Mouse (Mus musculus): ENCODE measurements around the gene Sergef. TPM values are rescaled to one million over a fixed set of nuclear protein-coding genes. Genes with fewer than 3 reads are reported as not detected.

The Sergef gene
- total RNA-seq, 2 experiments from 2014 or later, result 49.3 to 53.4 TPM

DNA sequence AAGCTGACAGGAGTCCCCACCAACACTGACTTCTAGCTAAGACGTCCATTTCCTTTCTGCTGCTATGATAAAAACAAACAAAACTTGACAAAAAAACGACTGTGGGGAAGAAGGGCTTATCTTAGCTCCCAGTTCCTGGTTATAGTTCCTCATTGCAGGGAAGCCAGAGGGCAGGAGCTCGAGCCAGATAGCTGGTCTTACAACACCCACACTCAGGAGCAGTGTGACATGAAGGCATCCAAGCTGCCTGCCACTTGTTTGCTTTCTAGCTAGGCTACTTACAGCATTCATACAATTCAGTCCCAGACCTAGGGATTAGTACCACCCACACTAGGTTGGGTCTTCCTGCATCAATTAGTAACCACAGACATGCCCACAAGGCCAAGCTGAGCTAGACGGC lies 93.1 kb downstream of the Sergef start:
- DNase-seq (ENCODE audit: low spot score in 2 of 2), result no peak

DNA sequence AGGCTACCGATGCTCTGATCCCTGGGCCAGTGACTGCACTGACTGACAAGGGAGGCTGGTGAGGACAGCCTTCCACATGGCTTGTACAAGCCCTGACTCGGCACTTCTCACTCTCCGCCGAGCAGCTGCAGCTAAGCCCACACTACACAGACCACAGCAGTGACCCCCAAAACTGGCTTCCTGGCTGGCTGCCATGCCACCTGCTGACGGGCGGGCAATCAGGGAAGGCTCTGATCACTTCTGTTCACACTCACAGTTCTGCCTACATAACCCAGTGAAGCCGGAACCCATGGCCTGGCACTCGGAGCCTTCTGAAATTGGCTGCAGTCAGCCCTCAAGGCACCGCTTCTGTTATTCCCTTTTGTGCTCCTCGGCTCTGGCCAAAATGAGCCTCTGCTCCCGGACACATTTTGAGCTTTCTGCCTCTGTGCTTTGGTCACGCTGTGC lies 95.4 kb downstream of the Sergef start:
- DNase-seq (ENCODE audit: low spot score in 2 of 2), result peak; percentile 65 to 70

DNA sequence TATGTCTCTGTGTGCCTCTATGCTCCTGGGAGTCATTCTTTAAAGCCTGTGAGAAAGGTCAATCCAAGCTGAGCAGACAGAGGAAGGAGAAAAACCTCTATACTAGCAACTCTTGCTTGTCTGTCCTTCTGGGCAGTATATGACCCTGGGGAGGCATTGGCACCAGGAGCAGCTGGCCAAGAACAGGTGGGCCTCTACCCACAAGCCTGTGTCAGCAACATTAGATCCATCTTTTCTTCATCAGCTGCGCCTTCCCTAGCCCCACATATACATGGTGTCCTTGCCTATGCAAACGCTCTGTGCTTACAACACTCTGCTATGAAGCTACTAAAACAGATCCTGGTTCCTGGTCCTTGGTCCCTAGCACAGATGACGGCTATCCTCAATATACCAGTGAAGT lies 97.5 kb downstream of the Sergef start:
- DNase-seq (ENCODE audit: low spot score in 2 of 2), result no peak

DNA sequence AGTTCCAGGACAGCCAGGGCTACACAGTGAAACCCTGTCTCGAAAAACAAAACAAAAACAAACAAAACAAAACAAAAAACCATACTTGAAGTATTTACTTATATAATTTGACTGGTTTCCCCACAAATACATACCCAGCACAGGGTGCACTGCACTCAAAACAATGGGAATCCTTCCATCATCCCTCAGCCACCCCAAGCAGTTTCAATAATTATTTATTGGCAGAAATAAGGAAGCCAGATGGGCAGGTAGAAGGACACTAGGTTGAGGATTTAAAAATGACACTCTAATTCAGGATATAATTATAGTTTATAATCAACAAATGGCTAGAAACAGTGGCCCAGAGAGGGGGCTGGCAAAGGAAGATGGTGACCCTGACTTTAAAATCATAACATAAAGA lies 99.0 kb downstream of the Sergef start:
- no peak for DNase-seq (ENCODE audit: low spot score in 2 of 2)

DNA sequence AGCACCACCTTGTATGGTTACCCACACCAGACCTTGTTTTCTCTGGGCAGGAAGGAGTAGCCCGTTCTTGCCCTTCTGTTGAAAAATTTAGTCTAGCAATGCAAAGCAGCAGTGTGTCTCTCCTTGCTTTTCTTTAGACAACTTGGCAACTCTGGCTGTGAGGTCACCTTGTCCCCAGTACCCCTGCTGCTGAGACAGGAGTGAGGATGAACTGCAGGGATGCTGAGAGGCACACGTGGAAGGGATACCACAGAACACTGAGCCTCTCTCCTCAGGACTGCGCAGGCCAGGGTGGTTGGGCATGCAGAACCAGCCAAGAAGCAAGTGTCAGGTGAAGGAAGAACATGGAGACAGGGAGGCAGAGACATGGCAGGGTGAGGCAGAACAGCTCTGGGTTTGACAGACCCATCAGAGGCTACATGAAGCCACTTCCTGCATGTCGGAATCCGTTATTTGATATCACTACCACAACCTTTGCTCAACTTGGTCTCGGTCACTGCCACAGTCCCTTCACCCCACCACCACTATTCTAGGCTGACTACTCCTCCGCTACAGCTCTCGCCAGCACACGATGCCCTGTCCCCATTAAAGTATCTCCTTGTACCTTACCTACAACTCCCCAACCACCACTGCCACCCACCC lies 103.0 kb downstream of the Sergef start:
- DNase-seq (ENCODE audit: low spot score in 2 of 2), result no peak

DNA sequence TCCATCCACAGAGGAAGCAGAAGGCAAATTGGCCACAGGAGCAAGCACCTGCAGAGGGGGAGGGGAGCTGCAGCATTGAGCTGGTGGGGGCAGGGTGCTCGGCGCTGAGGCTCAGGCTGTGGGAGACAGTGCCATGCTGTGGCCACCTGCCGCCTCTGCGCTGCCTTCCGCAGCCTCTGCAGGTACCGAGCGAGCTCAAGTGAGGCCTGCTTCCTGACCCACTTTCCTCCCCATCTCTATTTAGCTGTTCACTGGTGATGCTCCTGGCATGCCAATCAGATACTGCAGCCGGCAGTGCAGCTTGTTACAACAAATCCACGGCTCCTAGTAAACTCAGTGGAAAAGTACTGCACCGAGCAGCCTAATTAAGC lies 104.2 kb downstream of the Sergef start:
- peak; percentile 49 to 63 for DNase-seq (ENCODE audit: low spot score in 2 of 2)

DNA sequence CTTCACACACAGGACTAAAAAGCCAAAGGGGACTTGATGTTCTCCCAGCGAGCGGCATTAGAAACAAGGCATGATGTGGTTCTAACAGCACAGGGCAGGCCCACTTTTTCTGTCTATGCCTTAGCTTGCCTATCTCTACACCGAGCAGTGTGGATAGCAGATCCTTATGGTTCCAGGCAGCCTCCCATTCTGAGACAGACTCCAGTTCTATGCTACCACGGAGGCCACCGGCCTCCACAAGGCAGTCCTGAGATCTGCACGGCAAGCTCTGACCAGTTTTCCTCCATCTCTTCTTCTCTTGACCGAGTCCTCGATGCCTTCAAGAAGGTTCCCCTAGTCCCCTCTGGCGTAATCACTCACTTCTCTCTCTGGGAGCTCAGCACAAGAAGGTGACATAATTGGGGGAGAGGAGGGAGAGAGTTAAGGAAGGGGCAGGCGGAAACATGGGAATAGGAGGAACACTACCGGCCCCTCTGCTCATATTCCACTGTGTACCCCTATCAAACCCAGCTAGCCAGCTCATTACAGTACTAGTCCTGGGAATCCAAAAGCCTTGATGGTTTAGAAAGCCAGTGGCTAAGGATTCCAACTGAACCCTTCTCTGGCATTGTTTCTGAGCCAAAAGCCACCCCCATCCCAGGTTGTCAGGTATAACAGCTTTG lies 104.7 kb downstream of the Sergef start:
- no peak for DNase-seq (ENCODE audit: low spot score in 2 of 2)

DNA sequence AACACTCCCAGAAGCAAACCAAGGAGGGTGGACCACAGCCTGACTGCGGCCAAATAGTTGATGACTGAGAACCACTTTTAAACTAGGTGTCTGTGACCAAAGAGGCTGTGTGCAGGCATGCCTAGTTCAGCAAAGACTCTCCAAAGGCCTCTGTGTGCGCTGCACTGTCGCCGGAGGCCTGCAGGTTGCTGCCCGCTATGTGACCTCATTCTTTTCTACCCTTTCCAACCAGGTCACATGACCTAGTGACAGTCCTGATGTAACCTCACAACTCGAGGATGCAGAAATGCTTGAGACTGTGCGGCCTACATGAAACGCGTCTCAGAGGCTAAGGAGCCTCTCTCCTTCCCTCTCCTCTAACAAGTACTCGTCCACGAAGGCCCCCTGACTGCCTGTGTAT lies 106.1 kb downstream of the Sergef start:
- DNase-seq (ENCODE audit: low spot score in 2 of 2), result no peak

DNA sequence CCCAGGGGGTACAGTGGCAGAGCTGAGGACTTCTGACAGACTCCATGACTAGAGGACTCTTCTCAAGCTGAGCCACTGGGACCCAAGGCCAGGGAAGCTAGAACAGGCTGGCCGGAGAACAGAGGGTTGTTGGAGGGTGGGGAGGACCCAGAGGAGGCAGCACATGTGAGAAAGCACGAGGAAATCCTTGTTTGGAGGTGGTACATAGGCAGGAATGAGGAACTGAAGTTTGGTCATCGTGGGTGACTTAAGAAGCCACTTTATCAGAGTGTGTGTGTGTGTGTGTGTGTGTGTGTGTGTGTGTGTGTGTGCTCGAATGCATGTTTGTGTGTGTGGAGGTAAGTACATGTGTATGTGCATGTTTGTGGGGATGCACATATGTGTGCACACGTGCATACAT lies 108.3 kb downstream of the Sergef start:
- no peak for DNase-seq (ENCODE audit: low spot score in 2 of 2)

DNA sequence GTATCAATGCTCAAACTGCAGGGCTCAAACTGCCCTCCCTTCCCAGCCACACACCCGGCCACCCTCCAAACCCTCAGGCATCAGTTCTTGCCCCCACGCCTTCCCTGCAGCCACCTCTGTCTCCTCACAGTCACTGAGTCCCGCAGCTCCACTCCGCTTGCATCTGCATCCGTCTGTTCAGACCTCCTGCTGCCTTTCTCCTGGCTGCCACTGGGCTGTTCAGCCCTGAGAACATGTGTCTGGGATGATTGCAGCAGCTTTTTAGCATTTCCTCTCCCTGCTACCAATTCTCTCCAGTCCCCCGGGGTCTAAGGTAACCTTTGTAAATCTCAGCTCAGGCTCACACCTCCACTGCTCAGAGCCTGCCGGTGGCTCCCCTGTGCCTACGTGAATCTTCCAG lies 109.7 kb downstream of the Sergef start:
- no peak for DNase-seq (ENCODE audit: low spot score in 2 of 2)

DNA sequence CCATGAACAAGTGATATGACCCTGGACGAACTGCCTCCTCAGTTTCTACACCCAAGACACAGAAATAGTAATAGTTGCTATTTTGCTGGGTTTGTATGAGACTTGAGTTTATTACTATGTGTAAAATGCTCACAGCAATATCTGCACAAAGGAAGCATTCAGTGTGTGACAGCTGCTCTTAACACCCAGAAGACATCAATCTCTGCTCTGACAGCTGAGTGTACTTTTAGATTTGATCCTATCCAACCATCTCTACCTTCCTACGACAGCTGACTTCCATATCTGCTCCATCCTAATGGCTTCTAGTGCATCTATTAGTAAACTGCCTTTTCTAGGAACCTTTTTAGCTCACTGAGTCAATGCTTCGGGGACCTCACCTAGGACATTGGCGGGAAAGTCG lies 110.3 kb downstream of the Sergef start:
- DNase-seq (ENCODE audit: low spot score in 2 of 2), result no peak

DNA sequence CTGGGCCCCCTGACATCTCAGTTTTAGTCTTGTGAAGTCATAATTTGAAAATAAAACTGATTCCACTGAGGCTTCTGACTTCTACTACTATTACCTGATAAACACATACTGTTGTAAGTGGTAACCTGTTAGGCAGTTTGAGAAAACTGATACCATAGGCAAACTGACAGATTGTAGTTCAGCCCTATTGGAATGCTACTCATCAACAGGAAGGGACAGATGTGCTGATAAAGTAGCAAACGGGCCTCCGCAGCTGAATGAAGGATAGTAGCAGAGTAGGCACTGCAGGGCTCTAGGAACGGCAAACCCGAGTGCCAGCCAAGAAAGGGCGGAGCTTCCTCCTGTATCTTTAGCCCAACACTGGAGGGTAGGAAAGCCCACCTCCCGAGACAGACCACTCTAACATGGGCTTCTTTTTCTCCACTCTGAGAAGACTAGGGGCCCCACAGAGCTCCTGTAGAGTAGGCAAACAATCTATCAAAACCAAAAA lies 112.9 kb downstream of the Sergef start:
- DNase-seq (ENCODE audit: low spot score in 2 of 2), result no peak

DNA sequence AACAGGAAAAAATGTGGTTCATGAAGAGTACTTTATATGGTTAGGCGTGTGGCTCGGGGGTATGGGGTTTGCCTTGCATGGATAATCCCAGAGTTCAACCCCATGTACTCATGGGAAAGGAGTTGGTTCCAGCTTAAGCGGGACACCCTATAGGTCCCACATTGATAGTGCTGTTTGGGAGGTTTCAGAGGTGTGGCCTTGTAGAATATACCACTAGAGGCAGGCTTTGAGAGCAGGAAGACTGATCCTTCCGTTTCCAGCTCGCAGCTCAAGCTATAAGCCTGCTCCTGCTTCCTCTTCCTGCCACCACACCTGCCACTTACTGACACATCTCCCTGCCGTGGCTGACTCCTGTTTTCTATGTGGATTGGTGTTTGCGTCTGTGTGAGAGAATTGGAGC lies 116.4 kb downstream of the Sergef start:
- DNase-seq (ENCODE audit: low spot score in 2 of 2), result no peak

DNA sequence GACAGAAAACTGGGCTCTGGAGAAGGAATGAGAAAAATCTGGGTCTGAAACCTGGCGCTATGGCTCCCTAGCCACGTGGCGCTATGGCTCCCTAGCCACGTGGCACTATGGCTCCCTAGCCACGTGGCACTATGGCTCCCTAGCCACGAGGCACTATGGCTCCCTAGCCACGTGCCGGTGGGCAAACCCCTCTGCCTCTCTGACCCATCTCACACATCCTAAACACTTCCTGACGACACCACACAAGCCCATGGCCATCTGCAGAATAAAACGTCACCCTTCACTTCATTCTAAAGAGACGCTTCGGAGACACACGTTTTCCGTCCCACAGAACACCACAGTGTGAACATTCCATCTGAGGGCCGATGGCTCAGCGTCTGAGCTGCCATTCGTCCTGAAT lies 117.8 kb downstream of the Sergef start:
- no peak for DNase-seq (ENCODE audit: low spot score in 2 of 2)

DNA sequence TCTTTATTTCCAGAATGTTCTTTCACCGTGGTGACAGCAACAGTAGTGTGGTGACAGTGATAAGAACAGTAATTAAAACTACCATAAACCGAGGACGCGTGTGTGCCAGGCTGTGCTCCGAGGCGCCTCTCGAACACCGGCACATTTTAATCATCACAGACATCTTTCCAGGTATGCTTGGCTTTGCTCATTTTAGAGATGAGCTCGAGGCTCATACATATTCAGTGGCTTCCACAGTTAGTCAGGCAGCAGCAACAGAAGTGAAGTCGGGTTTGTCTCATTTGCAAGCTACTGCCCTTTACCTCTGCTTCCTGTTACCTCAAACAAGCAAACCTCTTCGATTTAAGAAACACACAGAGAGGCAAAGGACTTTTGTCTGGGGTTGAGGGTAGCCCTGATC lies 120.5 kb downstream of the Sergef start:
- DNase-seq (ENCODE audit: low spot score in 2 of 2), result no peak

DNA sequence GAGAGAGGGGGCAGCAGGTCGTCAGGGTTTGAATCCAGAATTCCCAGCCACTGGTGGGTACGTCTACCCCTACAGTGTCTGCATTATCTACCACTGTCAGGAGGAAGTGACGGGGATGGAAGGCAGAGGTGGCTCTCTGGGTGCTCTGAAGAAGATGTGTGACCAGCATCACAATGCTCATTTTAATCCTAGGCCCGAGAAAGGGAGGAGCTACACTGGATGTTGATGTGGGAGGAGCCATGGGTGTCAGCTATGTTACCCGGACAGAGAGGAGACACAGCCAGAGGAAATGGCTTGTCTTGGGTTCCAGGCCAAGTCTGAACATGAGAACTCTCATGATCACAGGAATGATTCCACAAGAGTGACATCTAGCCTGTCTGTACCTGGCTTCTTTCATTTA lies 122.4 kb downstream of the Sergef start:
- no peak for DNase-seq (ENCODE audit: low spot score in 2 of 2)

DNA sequence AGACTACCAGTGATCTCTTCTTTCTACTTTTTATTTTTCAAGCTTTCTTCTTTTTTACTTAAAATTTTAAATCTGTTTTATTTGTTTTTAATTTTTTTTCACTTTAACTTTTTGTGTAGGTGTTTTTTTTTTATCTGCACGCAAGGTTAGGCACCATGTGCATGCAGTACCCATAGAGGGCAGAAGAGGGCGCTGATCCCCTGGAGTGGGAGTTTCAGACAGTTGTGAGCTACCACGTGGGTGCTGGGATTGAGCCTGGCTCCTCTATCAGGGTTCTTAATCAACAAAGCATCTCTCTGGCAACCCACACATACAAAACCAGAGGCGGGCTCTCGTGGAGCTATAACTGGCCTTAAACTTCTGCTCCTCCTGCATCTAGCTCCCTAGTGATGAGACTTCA lies 123.6 kb downstream of the Sergef start:
- no peak for DNase-seq (ENCODE audit: low spot score in 2 of 2)

DNA sequence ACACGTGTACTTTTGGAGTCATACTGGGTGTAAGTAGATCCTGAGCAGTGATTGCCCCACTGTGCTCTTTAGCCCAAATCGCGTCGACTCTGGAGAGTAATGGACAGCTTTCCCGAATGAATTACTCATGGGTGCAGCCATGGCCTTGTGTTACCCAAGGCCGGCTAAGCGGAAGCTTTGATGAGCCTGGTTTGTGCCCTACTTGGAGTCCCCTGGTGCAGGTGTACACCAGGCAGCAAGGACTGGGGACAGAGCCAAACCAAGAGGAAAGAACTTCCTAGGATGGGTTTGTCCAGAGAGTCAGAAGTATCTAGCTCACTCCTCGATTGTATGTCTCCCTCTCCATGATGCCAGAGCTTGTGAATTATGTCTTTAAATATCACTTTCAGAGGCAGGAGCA lies 124.6 kb downstream of the Sergef start:
- no peak for DNase-seq (ENCODE audit: low spot score in 2 of 2)

DNA sequence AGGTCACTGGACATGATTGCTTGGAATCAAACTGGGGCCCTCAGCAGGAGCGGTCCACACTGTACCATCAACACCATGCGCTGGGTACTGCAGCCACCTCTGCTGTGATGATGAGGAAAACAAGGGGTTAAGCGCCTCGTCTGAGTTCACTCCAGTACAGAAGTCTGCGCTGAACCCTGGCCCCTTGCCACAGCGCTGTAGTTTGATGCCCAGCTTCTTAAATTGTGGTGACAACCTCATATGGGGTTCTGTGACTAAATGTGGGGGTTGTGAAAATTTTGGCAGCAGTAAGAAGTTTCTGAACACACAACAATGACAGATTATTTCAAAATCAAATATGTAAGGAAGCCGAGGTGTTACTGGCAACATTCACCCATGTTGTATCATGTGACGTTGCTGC lies 126.0 kb downstream of the Sergef start:
- peak in 1 of 2 experiments; percentile 55 for DNase-seq (ENCODE audit: low spot score in 2 of 2)

DNA sequence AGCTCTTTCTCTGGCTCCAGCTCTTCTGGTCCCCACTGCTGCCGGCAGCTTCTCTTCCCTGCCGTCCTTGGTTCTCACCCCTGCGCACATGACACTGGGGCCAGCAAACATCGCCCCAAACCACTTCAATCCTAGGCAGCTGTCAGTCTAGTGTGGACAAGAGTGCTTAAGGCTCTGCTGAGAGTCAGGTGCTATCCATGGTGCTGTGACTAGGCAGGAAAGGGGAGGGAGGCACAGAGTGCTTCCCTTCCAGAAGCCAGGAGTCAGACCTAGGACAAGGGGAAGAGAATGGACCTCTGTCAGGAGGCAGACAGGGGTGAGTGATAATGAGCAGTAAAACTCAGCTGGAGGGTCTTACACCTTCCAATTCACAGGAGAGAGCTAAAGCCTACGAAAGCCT lies 126.8 kb downstream of the Sergef start:
- no peak for DNase-seq (ENCODE audit: low spot score in 2 of 2)

DNA sequence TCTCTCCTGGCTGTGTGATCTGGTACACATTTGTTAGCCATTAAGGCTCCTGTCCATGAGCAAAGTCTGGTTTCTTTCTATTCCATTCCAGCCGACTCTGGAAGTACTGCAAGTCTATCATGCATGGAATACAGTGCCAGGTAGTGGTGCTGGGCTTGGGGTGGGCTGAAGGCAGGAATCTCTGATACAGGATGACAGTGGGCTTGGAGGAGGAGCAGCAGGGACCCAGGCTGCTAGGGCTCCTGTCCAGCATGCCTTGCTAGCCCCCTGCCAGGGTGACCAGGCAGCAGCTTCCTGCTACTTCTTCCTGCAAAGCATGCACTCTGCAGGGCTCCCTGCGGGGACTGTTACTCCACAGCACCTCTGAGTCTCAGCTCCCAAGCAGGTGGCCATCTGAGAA lies 128.8 kb downstream of the Sergef start:
- no peak for DNase-seq (ENCODE audit: low spot score in 2 of 2)

DNA sequence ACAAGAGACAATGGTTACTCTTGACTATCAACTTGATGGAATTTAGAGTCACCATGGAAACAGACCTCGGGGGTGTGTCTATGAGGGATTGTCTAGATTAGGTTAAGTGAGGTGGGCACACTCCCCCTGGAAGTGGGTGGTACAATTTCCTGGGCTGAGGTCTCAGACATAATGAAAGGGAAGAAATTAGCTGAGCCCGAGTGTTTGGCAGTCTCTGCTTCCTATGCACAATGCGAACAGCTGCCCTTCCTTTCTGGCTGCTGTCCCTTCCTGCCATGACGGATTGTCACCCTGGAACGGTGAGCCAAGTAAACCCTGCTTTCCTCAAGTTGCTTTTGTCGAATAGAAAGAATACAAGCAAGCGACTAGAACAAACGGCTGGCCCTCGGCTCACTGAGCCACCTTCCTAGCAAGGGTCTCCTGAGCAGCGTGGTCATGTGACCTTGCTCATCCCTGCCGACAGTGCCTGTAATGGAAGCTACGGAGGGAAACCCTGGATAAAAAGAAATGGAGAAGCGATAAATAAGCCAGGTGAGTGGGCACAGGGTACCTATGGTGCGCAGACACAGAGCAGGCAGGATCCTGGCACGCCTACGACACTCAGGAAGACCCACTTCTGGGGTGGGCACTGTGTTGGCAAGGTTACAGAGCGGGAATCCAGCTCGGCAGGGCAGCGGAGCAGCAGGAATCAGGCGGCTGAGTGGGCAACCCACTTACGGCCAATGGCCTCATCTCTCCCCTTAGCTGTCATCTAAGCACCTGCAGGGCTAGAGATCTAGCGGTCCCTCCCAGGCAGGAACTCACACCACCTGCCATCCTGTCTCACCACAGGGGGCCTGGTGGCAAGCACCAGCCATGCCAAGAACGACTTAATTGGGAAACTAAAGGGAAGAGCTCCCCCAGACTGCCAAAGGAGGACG lies 130.0 kb downstream of the Sergef start:
- DNase-seq (ENCODE audit: low spot score in 2 of 2), result peak; percentile 44 to 57

All from layer of hippocampus, postnatal 14 days (tissue).